Mouse (Mus musculus) E14TG2a.4 (cell line): Measurements from ENCODE around the gene Slc2a9.

Source experiments
- CTCF ChIP-seq: conservative IDR thresholded peaks from 2 replicates; pipeline ENCODE4 v1.5.1; 2014; ENCODE audit warnings: low read length
- POU5F1 ChIP-seq: IDR thresholded peaks from 2 replicates; pipeline ENCODE4 v1.6.1; 2014; ENCODE audit warnings: low read length, borderline replicate concordance

DNA sequence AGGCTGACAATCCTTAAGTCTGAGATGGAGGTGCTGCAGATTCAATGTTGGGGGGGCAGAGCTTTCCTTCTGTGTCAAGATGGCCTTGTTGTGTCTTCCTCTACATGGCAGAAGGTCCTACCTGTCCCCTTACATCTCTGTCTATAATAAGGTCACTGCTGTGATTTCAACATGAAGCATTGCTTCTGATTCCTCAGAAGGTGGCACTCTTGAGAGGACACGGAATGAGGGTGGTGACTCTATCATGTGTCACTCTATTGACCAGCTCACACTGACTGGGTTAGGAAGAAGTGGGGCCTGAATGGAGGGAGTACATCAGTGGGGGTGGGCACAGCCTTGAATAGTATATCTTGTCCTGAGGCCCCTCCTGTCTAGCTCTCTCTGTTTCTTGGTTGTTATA, 168.4 kb downstream of the Slc2a9 start:
- TF ChIP-seq CTCF, result no peak
- no peak for TF ChIP-seq POU5F1
